Mouse (Mus musculus): ENCODE measurements around the gene Naa38. TPM values are rescaled to one million over a fixed set of nuclear protein-coding genes. Genes with fewer than 3 reads are reported as not detected.

Gene Naa38
- polyA plus RNA-seq, 1 experiment, result 84.1 TPM

DNA sequence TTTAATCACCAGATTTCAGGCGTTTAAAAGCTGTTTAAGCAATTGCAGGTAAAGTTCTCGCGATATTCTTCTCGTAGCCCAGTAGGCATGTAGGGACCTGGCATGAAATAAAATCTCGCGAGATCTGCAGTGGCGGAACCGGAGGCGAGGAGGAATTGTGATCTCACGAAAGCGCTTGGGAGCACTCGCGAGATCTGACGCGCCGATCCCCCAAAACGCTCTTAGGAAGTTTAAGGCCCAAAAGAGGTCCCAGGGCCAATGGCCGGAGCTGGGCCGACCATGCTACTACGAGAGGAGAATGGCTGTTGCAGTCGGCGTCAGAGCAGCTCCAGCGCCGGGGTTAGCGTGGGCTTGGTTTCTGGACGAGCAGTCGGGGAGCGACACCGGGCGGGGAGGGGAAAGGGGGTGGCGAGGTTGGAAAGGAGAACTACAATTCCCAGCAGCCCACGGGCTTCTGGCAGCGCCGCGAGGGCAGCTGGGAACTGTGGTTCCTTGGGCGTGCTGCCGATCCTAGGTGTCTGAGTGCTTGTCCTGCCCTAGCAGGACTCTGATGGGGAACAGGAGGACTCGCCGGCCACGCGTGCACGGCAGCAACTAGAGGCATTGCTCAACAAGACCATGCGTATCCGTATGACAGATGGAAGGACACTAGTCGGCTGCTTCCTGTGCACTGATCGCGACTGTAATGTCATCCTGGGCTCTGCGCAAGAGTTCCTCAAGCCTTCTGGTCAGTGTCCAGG is 517 bp downstream of the Naa38 start:
- TF ChIP-seq CTCF (IDR thresholded peaks at IDR 0.05; ENCODE audit: borderline replicate concordance, extremely low read depth, insufficient read depth, insufficient read length) (no peak), POLR2A (IDR thresholded peaks at IDR 0.05; ENCODE audit: borderline replicate concordance, extremely low read depth, insufficient read depth, insufficient read length, poor library complexity, severe bottlenecking) (no peak)
- peak; percentile 100 for DNase-seq (ENCODE audit: low read depth)

DNA sequence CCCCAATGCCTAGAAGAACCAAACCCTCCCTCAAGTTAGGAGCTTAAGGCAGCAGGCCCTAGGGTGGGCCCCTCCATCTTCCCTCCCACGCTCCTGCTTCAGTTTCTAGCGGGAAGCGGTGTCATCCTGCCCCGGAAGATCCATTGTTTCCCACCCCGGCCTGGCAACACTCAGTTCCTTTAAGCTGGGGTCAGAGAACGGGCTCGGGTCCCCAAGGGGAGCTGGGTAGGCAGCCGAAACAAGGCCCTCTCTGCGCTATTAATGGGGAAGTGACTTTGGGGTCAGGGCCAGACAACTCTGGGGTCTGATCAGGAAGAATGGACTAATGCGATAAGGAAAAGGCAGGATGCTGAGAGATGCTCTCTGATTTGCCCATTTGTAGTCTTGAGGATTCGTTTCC is 1.5 kb downstream of the Naa38 start:
- no peak for DNase-seq (ENCODE audit: low read depth)
- TF ChIP-seq POLR2A (IDR thresholded peaks at IDR 0.05; ENCODE audit: borderline replicate concordance, extremely low read depth, insufficient read depth, insufficient read length, poor library complexity, severe bottlenecking) (no peak), CTCF (IDR thresholded peaks at IDR 0.05; ENCODE audit: borderline replicate concordance, extremely low read depth, insufficient read depth, insufficient read length) (no peak)

DNA sequence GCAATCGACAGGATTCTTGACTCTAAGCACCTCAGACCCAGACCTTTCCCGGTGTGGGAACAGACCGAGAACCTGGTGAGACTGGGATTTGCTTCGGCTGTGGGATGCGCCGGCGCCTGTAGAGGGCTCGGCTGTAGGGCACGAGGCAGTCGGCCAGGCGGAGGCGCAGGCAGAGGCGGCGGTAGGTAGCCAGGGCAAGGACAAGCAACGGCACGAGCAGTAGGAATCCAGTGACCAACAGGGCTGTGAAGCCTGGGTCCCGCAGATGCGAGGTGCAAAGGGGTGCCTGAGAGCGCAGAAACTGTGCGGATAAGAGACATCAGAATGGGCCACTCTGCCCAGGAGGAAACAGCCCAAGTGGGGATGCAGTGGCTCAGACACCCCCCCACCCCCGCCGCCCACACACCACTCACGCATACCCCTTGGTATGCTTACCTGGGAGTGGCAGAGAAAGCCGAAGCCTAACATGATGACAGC is 2.3 kb downstream of the Naa38 start:
- no peak for DNase-seq (ENCODE audit: low read depth)

DNA sequence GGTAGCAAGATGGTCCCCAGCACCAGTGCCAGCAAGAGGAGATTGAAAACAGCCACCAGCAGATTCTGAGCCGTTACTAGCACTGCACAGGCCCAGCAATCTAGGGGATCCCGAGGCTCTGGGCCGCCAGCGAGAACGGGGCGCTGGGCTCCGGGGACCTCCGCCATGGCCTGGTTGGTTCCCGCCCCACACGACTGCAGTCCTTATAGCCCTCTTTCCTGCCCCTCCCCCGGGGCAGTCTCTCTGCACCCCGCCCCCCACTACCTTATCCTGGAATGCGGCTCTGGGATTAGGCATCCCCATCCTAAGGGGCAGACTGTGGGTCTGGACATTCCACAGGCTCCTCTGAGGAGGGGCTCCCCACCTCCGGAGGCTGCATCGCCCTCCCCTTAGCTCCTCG is 2.8 kb downstream of the Naa38 start, which contains the start of gene Tmem88:
TSS of gene Tmem88 (minus strand) at position 176 of the 400 bp plus-strand sequence.
- TF ChIP-seq POLR2A (IDR thresholded peaks at IDR 0.05; ENCODE audit: borderline replicate concordance, extremely low read depth, insufficient read depth, insufficient read length, poor library complexity, severe bottlenecking) (no peak), CTCF (IDR thresholded peaks at IDR 0.05; ENCODE audit: borderline replicate concordance, extremely low read depth, insufficient read depth, insufficient read length) (no peak)
- DNase-seq (ENCODE audit: low read depth), result no peak

More for the DNA sequence above, 2.3 kb downstream of the Naa38 start:
- TF ChIP-seq POLR2A (IDR thresholded peaks at IDR 0.05; ENCODE audit: borderline replicate concordance, extremely low read depth, insufficient read depth, insufficient read length, poor library complexity, severe bottlenecking) (no peak), CTCF (IDR thresholded peaks at IDR 0.05; ENCODE audit: borderline replicate concordance, extremely low read depth, insufficient read depth, insufficient read length) (no peak)

- DNase-seq (ENCODE audit: low read depth), result no peak
- TF ChIP-seq CTCF (IDR thresholded peaks at IDR 0.05; ENCODE audit: borderline replicate concordance, extremely low read depth, insufficient read depth, insufficient read length), result no peak
- no peak for TF ChIP-seq POLR2A (IDR thresholded peaks at IDR 0.05; ENCODE audit: borderline replicate concordance, extremely low read depth, insufficient read depth, insufficient read length, poor library complexity, severe bottlenecking)
These were observed 3.4 kb downstream of the Naa38 start for GRCm38 (mm10) chr11:69398486-69399200.

GRCm38 (mm10) chr11:69399201-69400082 is 4.2 kb downstream of the Naa38 start:
- TF ChIP-seq POLR2A (IDR thresholded peaks at IDR 0.05; ENCODE audit: borderline replicate concordance, extremely low read depth, insufficient read depth, insufficient read length, poor library complexity, severe bottlenecking) (no peak), CTCF (IDR thresholded peaks at IDR 0.05; ENCODE audit: borderline replicate concordance, extremely low read depth, insufficient read depth, insufficient read length) (no peak)
- peak; percentile 39 for DNase-seq (ENCODE audit: low read depth)

DNA sequence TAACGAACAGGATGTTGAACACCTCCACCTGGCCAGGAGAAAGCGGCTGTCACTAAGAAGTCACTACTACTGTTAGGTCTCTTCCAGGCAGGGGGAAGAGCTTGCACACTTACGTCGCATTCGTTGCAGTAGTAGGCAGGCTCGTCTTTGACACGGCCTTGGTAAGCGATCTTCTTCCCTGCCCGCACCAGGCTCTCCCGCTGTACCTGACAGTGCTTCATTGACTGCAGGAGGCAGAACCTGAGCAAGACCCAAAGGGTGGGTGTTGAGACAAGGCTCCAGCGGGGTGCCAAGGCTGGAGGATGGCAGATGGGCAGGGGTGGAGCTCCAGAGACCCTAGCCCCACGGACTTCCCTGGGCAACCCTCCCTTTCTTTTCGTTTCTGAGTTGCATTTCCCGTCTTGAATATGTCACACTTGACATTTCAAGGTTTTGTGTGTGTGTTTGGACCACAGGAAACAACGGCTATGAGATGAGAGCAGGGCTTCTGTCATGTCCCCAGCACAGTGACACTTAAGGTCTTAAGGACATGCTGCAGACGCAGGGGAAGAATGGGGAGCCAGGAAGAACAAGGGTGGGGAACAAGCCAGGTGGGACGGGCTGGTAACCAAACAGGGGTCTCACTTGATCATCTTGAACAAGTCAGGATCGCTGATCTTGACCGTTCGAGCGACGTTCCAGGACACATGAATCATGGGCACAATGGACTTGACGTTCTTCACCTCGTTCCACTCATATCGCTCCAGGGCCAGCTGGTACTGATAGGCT is 5.0 kb downstream of the Naa38 start:
- TF ChIP-seq POLR2A (IDR thresholded peaks at IDR 0.05; ENCODE audit: borderline replicate concordance, extremely low read depth, insufficient read depth, insufficient read length, poor library complexity, severe bottlenecking), result no peak
- no peak for TF ChIP-seq CTCF (IDR thresholded peaks at IDR 0.05; ENCODE audit: borderline replicate concordance, extremely low read depth, insufficient read depth, insufficient read length)
- no peak for DNase-seq (ENCODE audit: low read depth)

DNA sequence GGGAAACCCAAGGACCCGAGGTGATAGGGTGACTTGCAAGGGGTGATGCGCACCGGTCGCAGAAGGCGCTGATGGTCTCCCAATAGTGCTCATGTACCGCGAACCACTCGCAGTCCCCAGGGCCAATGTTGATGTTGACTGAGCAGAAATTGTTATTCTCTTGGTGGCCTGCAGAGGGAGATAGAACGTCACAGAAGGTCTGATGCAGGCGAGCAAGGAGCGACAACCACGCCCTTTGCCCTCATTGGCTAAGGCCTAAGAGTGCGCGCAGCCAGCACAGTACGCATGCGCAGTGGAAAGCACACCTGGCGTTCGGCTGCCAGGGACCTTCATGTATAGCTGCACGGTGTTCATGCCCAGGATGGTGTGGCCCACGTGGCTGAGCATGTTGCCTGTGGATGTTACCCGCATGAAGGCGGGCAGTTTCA is 5.9 kb downstream of the Naa38 start:
- TF ChIP-seq CTCF (IDR thresholded peaks at IDR 0.05; ENCODE audit: borderline replicate concordance, extremely low read depth, insufficient read depth, insufficient read length) (peak; percentile 86), POLR2A (IDR thresholded peaks at IDR 0.05; ENCODE audit: borderline replicate concordance, extremely low read depth, insufficient read depth, insufficient read length, poor library complexity, severe bottlenecking) (no peak)
- DNase-seq (ENCODE audit: low read depth), result peak; percentile 96

- TF ChIP-seq POLR2A (IDR thresholded peaks at IDR 0.05; ENCODE audit: borderline replicate concordance, extremely low read depth, insufficient read depth, insufficient read length, poor library complexity, severe bottlenecking) (no peak), CTCF (IDR thresholded peaks at IDR 0.05; ENCODE audit: borderline replicate concordance, extremely low read depth, insufficient read depth, insufficient read length) (no peak)
- DNase-seq (ENCODE audit: low read depth), result no peak
These were observed 6.7 kb downstream of the Naa38 start for GRCm38 (mm10) chr11:69401987-69402386.
